Mouse (Mus musculus) E14TG2a.4 (cell line): Measurements from ENCODE around the gene Cyp2ab1.

Experiments
- NANOG ChIP-seq: IDR thresholded peaks from 2 replicates; pipeline ENCODE4 v1.6.1; 2014; ENCODE audit warnings: borderline replicate concordance, low read length, mixed read lengths
- POU5F1 ChIP-seq: IDR thresholded peaks from 2 replicates; pipeline ENCODE4 v1.6.1; 2014; ENCODE audit warnings: low read length, borderline replicate concordance

DNA sequence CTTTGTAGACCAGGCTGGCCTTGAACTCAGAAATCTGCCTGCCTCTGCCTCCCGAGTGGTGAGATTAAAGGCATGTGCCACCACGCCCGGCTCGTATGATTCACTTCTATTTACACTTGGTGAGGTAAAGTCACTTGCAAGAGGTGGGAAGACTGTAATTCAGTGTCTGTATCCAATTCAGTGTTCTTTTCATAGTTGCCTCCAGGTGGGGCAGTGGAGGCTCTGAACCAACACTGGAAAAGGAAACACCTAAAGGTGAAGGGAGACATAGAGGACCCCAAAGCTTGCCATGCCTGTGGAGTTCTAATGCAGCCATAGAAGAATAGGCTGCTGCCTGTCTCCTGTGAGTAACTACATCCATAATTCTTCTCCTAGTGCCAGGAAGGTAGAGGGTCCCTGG lies 2.9 kb downstream of the Cyp2ab1 start:
- TF ChIP-seq NANOG (no peak), POU5F1 (no peak)
